Mouse (Mus musculus): ENCODE measurements around the gene Lonrf3. TPM values are rescaled to one million over a fixed set of nuclear protein-coding genes. Genes with fewer than 3 reads are reported as not detected.

Gene Lonrf3
- polyA plus RNA-seq (2012; rRNA removed) = 0.67 and 1.6 TPM in 2 replicates

GRCm38 (mm10) chrX:36328271-36329039 is at the start of gene Lonrf3:
TSS of gene Lonrf3 (plus strand) at chrX:36328353.
- 18% methylated on average over 68 of the region's 68 CpGs for WGBS
- no peak for DNase-seq (ENCODE audit: low read depth, low spot score)

- WGBS = 55% methylated on average over 1 of the region's 1 CpGs
- no peak for DNase-seq (ENCODE audit: low read depth, low spot score)
Observed at GRCm38 (mm10) chrX:36278750-36279149, 49.4 kb upstream of the Lonrf3 start.

- DNase-seq (ENCODE audit: low read depth, low spot score) = no peak
- 70% methylated on average over 3 of the region's 3 CpGs for whole genome bisulfite sequencing
Observed at GRCm38 (mm10) chrX:36311420-36311819, 16.7 kb upstream of the Lonrf3 start.

- WGBS = 17% methylated on average over 20 of the region's 20 CpGs
- DNase-seq (ENCODE audit: low read depth, low spot score) = no peak
Observed at GRCm38 (mm10) chrX:36327491-36328255, 480 bp upstream of the Lonrf3 start.

GRCm38 (mm10) chrX:36329040-36329649 is 992 bp downstream of the Lonrf3 start:
- DNase-seq (ENCODE audit: low read depth, low spot score) = no peak
- WGBS = 19% methylated on average over 57 of the region's 66 CpGs

GRCm38 (mm10) chrX:36329849-36330411 is 1.8 kb downstream of the Lonrf3 start:
- 22% methylated on average over 31 of the region's 44 CpGs for WGBS
- DNase-seq (ENCODE audit: low read depth, low spot score) = no peak

GRCm38 (mm10) chrX:36352446-36352845 is 24.3 kb downstream of the Lonrf3 start:
- no peak for DNase-seq (ENCODE audit: low read depth, low spot score)
- WGBS = 64% methylated on average over 3 of the region's 3 CpGs

- DNase-seq (ENCODE audit: low read depth, low spot score) = no peak
Observed at GRCm38 (mm10) chrX:36385340-36385739, 57.2 kb downstream of the Lonrf3 start.

GRCm38 (mm10) chrX:36389971-36390370 is 61.8 kb downstream of the Lonrf3 start:
- DNase-seq (ENCODE audit: low read depth, low spot score) = no peak
- 30% methylated on average over 3 of the region's 3 CpGs for WGBS

- WGBS = 30% methylated on average over 2 of the region's 2 CpGs
- DNase-seq (ENCODE audit: low read depth, low spot score) = no peak
Observed at GRCm38 (mm10) chrX:36390503-36390902, 62.4 kb downstream of the Lonrf3 start.

- DNase-seq (ENCODE audit: low read depth, low spot score) = no peak
- WGBS = 78% methylated on average over 6 of the region's 6 CpGs
Observed at GRCm38 (mm10) chrX:36392672-36393071, 64.5 kb downstream of the Lonrf3 start.

- DNase-seq (ENCODE audit: low read depth, low spot score) = no peak
Observed at GRCm38 (mm10) chrX:36393279-36393678, 65.1 kb downstream of the Lonrf3 start.

GRCm38 (mm10) chrX:36400980-36401379 is 72.8 kb downstream of the Lonrf3 start, which contains the start of gene Gm6268:
TSS of gene Gm6268 (plus strand) at chrX:36401280.
- DNase-seq (ENCODE audit: low read depth, low spot score) = no peak
- WGBS = 91% methylated on average over 13 of the region's 13 CpGs

More at GRCm38 (mm10) chrX:36393279-36393678, 65.1 kb downstream of the Lonrf3 start:
- 38% methylated on average over 6 of the region's 6 CpGs for WGBS

GRCm38 (mm10) chrX:36402316-36402715 is 74.2 kb downstream of the Lonrf3 start:
- WGBS = 46% methylated on average over 6 of the region's 6 CpGs
- DNase-seq (ENCODE audit: low read depth, low spot score) = no peak

Other genes starting within 250 kb of the Lonrf3 start
- gene Il13ra1, start 216.2 kb upstream of the Lonrf3 start, polyA plus RNA-seq (2012; rRNA removed) = 14.9 and 23.3 TPM in 2 replicates
- 0.43 and 0.73 TPM in 2 replicates for gene Zcchc12, start 132.4 kb upstream of the Lonrf3 start, polyA plus RNA-seq (2012; rRNA removed)
- not detected in 2 replicates for gene Gm6268, start 72.9 kb downstream of the Lonrf3 start, polyA plus RNA-seq (2012; rRNA removed)
- not detected in 2 replicates for gene Gm14569, start 163.5 kb downstream of the Lonrf3 start, polyA plus RNA-seq (2012; rRNA removed)

All from large intestine, adult 2 months (tissue).